7 mouse cellular contexts compared by ENCODE assay signal in the genomic region with DNA sequence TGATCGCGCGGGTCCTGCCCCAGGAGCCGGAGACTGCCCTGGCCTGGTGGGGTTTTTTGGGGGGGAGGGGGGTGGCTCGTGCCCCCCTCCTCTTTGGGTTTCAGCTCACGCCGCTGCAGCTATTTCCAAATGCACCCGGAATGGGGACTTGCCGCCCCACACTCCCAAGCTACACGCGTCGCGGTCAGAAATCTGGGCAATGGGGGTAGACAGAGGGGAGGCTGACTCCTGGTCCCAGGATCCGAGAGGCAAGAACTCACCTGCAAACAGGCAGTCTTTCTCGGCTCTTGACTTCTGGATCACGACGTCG. TPM values are rescaled to one million over a fixed set of nuclear protein-coding genes. Genes with fewer than 3 reads are reported as not detected.
DNase-seq lines count a peak whose midpoint lies in the region; ATAC-seq and TF ChIP-seq lines count a peak whose summit lies in the region.

No protein-coding gene starts in this region.

- H3K4me1 ChIP-seq in lung, embryonic 16.5 days (replicated peaks; ENCODE audit: control insufficient read depth, insufficient read depth, low read length), result peaks cover 6% of the 10 kb centered on the region; the same call in 1 of the 2 replicates
- H3K4me1 ChIP-seq in bone marrow macrophage, adult 2 months (ENCODE audit: control insufficient read depth, insufficient read depth, low read length), result peaks cover 20% of the 10 kb centered on the region
- peaks cover 14% of the 10 kb centered on the region; the same call in 1 of the 2 replicates for H3K4me1 ChIP-seq in forebrain, postnatal 0 days (ENCODE audit: insufficient read depth)
- H3K4me1 ChIP-seq in liver, embryonic 11.5 days (replicated peaks; ENCODE audit: control insufficient read depth, insufficient read depth, low read length), result peaks cover 3% of the 10 kb centered on the region; the same call in 1 of the 2 replicates
- H3K4me1 ChIP-seq in stomach, postnatal 0 days (replicated peaks; ENCODE audit: control insufficient read depth, insufficient read depth), result no peaks in the 10 kb centered on the region

- no peak for TF ChIP-seq EP300 in stomach, postnatal 0 days (optimal IDR thresholded peaks at IDR 0.05)

- ATAC-seq in lung, embryonic 16.5 days (ENCODE audit: low read depth), result peak; percentile 31
- peak; percentile 36 for ATAC-seq in forebrain, postnatal 0 days
- peak; percentile 13; the same call in 1 of the 2 replicates for ATAC-seq in liver, embryonic 11.5 days (replicated peaks; ENCODE audit: low FRiP score)
- ATAC-seq in stomach, postnatal 0 days (ENCODE audit: low FRiP score, low TSS enrichment), result peak; percentile 24

- H3K9ac ChIP-seq in lung, embryonic 16.5 days (ENCODE audit: low read length), result peak overlapping the region; percentile 87
- H3K9ac ChIP-seq in forebrain, postnatal 0 days, result peak overlapping the region; percentile 86
- peak overlapping the region; percentile 67 for H3K9ac ChIP-seq in liver, embryonic 11.5 days (ENCODE audit: low read depth, low read length)
- peak overlapping the region; percentile 90 for H3K9ac ChIP-seq in stomach, postnatal 0 days (ENCODE audit: low read length)

- no peaks in the 10 kb centered on the region for H3K36me3 ChIP-seq in lung, embryonic 16.5 days (ENCODE audit: control insufficient read depth, insufficient read depth, low read length)
- H3K36me3 ChIP-seq in forebrain, postnatal 0 days (ENCODE audit: insufficient read depth), result no peaks in the 10 kb centered on the region
- no peaks in the 10 kb centered on the region for H3K36me3 ChIP-seq in liver, embryonic 11.5 days (ENCODE audit: control insufficient read depth, insufficient read depth, low read length)
- H3K36me3 ChIP-seq in stomach, postnatal 0 days (ENCODE audit: control insufficient read depth, insufficient read depth, low read length), result no peaks in the 10 kb centered on the region

- no peak for TF ChIP-seq CTCF in bone marrow macrophage, adult 2 months (IDR thresholded peaks at IDR 0.05; ENCODE audit: low read depth, low read length)
- no peak for TF ChIP-seq CTCF in forebrain, postnatal 0 days (IDR thresholded peaks at IDR 0.05; ENCODE audit: low read depth)
- no peak for TF ChIP-seq CTCF in stomach, postnatal 0 days (IDR thresholded peaks at IDR 0.05; ENCODE audit: low read depth)

- H3K9me3 ChIP-seq in lung, embryonic 16.5 days (ENCODE audit: control insufficient read depth, low read length), result no peaks in the 10 kb centered on the region
- no peaks in the 10 kb centered on the region for H3K9me3 ChIP-seq in forebrain, postnatal 0 days (ENCODE audit: low read length)
- H3K9me3 ChIP-seq in liver, embryonic 11.5 days (ENCODE audit: control insufficient read depth, low read length), result no peaks in the 10 kb centered on the region
- H3K9me3 ChIP-seq in stomach, postnatal 0 days (ENCODE audit: control insufficient read depth, low read length), result no peaks in the 10 kb centered on the region

- H3K27me3 ChIP-seq in lung, embryonic 16.5 days (ENCODE audit: control insufficient read depth, insufficient read depth, low read depth, low read length), result no peaks in the 10 kb centered on the region
- H3K27me3 ChIP-seq in forebrain, postnatal 0 days (ENCODE audit: insufficient read depth, low read length), result no peaks in the 10 kb centered on the region
- H3K27me3 ChIP-seq in liver, embryonic 11.5 days (replicated peaks; ENCODE audit: control insufficient read depth, insufficient read depth, low read length), result peaks cover 33% of the 10 kb centered on the region
- no peaks in the 10 kb centered on the region for H3K27me3 ChIP-seq in stomach, postnatal 0 days (ENCODE audit: control insufficient read depth, insufficient read depth, low read length)

- DNase-seq in lung, postnatal 4 days, result no peak
- DNase-seq in forebrain, postnatal 0 days, result no peak
- DNase-seq in liver, embryonic 11.5 days (ENCODE audit: low spot score), result peak; percentile 67
- DNase-seq in stomach, postnatal 0 days (ENCODE audit: low spot score), result no peak
- DNase-seq in c-Kit-positive CD71-positive TER-119-positive erythroid progenitor cells, embryonic 14.5 days (ENCODE audit: low spot score), result no peak

- WGBS in lung, embryonic 16.5 days, result 0% methylated on average over 18 of the region's 18 CpGs
- WGBS in forebrain, postnatal 0 days, result under 1% methylated on average over 18 of the region's 18 CpGs
- WGBS in liver, embryonic 11.5 days, result 0% methylated on average over 18 of the region's 18 CpGs
- WGBS in stomach, postnatal 0 days, result 2% methylated on average over 18 of the region's 18 CpGs

- peak overlapping the region; percentile 96 for H3K4me2 ChIP-seq in lung, embryonic 16.5 days (ENCODE audit: low read depth, low read length)
- H3K4me2 ChIP-seq in forebrain, postnatal 0 days (ENCODE audit: low read depth), result peak overlapping the region; percentile 73
- H3K4me2 ChIP-seq in liver, embryonic 11.5 days, result peak overlapping the region; percentile 90
- peak overlapping the region; percentile 91 for H3K4me2 ChIP-seq in stomach, postnatal 0 days (replicated peaks; ENCODE audit: low read depth)

- H3K27ac ChIP-seq in lung, embryonic 16.5 days (ENCODE audit: low read length), result peak overlapping the region; percentile 83
- H3K27ac ChIP-seq in bone marrow macrophage, adult 2 months (ENCODE audit: insufficient read depth, low read depth, low read length), result 0 out of 2 replicates have a peak overlapping the region, but pooled peaks have one; percentile 17
- H3K27ac ChIP-seq in forebrain, postnatal 0 days (ENCODE audit: low read depth, low read length), result peak overlapping the region; percentile 93
- no peak overlapping the region for H3K27ac ChIP-seq in liver, embryonic 11.5 days (ENCODE audit: low read depth, low read length)
- peak overlapping the region; percentile 89 for H3K27ac ChIP-seq in stomach, postnatal 0 days (replicated peaks)

- peak overlapping the region; percentile 82 for H3K4me3 ChIP-seq in lung, embryonic 16.5 days (ENCODE audit: low read length)
- H3K4me3 ChIP-seq in bone marrow macrophage, adult 2 months (ENCODE audit: insufficient read depth, low read length), result peak overlapping the region; percentile 90
- H3K4me3 ChIP-seq in forebrain, postnatal 0 days (ENCODE audit: low read depth, low read length), result peak overlapping the region; percentile 90
- peak overlapping the region; percentile 62 for H3K4me3 ChIP-seq in liver, embryonic 11.5 days (ENCODE audit: low read depth, low read length)
- peak overlapping the region; percentile 87 for H3K4me3 ChIP-seq in stomach, postnatal 0 days (ENCODE audit: low read depth, low read length)

- no peak for TF ChIP-seq POLR2A in bone marrow macrophage, adult 2 months (IDR thresholded peaks at IDR 0.05; ENCODE audit: borderline replicate concordance, low read depth, low read length)

RNA-seq across cellular contexts. Expression of a gene that starts 0.5 kb away (rescaled TPM):
- polyA plus RNA-seq in lung, embryonic 16.5 days (2015; fragmentation: Nextera tagmentation; extraction: Ambion mirVana), result 9.6 and 10.1 TPM in 2 replicates
- 40.8 and 48.2 TPM in 2 replicates for polyA plus RNA-seq in bone marrow macrophage, adult 2 months (2012; ENCODE audit: insufficient read depth, insufficient read length, missing spikeins)
- total RNA-seq in forebrain, postnatal 0 days (2014; rRNA removed), result 37.2 and 46.1 TPM in 2 replicates
- polyA plus RNA-seq in forebrain, postnatal 0 days (2015; fragmentation: Nextera tagmentation; extraction: Ambion mirVana), result 13.3 and 20.8 TPM in 2 replicates
- 6.1 and 6.3 TPM in 2 replicates for polyA plus RNA-seq in liver, embryonic 11.5 days (2014; fragmentation: Nextera tagmentation; extraction: Ambion mirVana)
- 6.1 and 6.7 TPM in 2 replicates for polyA plus RNA-seq in stomach, postnatal 0 days (2015; fragmentation: Nextera tagmentation; extraction: Ambion mirVana)
